Mouse (Mus musculus): ENCODE results near the gene Ndst2. TPM values are rescaled to one million over a fixed set of nuclear protein-coding genes. Genes with fewer than 3 reads are reported as not detected.

Ndst2 gene
- polyA plus RNA-seq, 1 experiment from 2014 or later: 35.6 TPM

- H3K27me3 ChIP-seq (ENCODE audit: insufficient read depth, low read length): no peaks in the 10 kb centered on the region
- ATAC-seq (ENCODE audit: insufficient read depth) (peak; percentile 35), DNase-seq (peak; percentile 40)
- no peaks in the 10 kb centered on the region for H3K9me3 ChIP-seq (ENCODE audit: low read depth, low read length)
- H3K36me3 ChIP-seq (ENCODE audit: insufficient read depth): peaks cover 31% of the 10 kb centered on the region
- no peak for TF ChIP-seq CTCF (IDR thresholded peaks at IDR 0.05; ENCODE audit: low read depth)
- WGBS: 5% methylated on average over 15 of the region's 15 CpGs
- peak overlapping the region; percentile 94 for H3K27ac ChIP-seq (ENCODE audit: low read depth)
- peak overlapping the region; percentile 93 for H3K9ac ChIP-seq
- H3K4me2 ChIP-seq: peak overlapping the region; percentile 74
- peaks cover 6% of the 10 kb centered on the region for H3K4me1 ChIP-seq (ENCODE audit: insufficient read depth)
- H3K4me3 ChIP-seq (ENCODE audit: low read depth, low read length): peak overlapping the region; percentile 84
Observed at GRCm38 (mm10) chr14:20702096-20702740, 32.1 kb downstream of the Ndst2 start.

- ATAC-seq (ENCODE audit: insufficient read depth) (no peak), DNase-seq (no peak)
- WGBS: 70% methylated on average over 8 of the region's 8 CpGs
- no peak for TF ChIP-seq CTCF (IDR thresholded peaks at IDR 0.05; ENCODE audit: low read depth)
- H3K27ac ChIP-seq (ENCODE audit: low read depth): peak overlapping the region; percentile 5; the same call in 1 of the 2 replicates
- no peaks in the 10 kb centered on the region for H3K27me3 ChIP-seq (ENCODE audit: insufficient read depth, low read length)
- H3K4me2 ChIP-seq: peak overlapping the region; percentile 74
- H3K9ac ChIP-seq: peak overlapping the region; percentile 93; the same call in 1 of the 2 replicates
- H3K4me1 ChIP-seq (ENCODE audit: insufficient read depth): peaks cover 10% of the 10 kb centered on the region
- H3K36me3 ChIP-seq (ENCODE audit: insufficient read depth): peaks cover 31% of the 10 kb centered on the region
- H3K4me3 ChIP-seq (ENCODE audit: low read depth, low read length): peak overlapping the region; percentile 84
- H3K9me3 ChIP-seq (ENCODE audit: low read depth, low read length): no peaks in the 10 kb centered on the region
Observed at GRCm38 (mm10) chr14:20701554-20701953, 32.8 kb downstream of the Ndst2 start.

- no peak for TF ChIP-seq CTCF (IDR thresholded peaks at IDR 0.05; ENCODE audit: low read depth)
Observed at GRCm38 (mm10) chr14:20700362-20700761, 34.0 kb downstream of the Ndst2 start.

GRCm38 (mm10) chr14:20698515-20698914 lies 35.8 kb downstream of the Ndst2 start:
- DNase-seq: no peak
- peaks cover 16% of the 10 kb centered on the region for H3K4me1 ChIP-seq (ENCODE audit: insufficient read depth)
- peaks cover 26% of the 10 kb centered on the region for H3K36me3 ChIP-seq (ENCODE audit: insufficient read depth)
- 0 out of 2 replicates have a peak overlapping the region, but pooled peaks have one; percentile 76 for H3K4me2 ChIP-seq
- H3K27me3 ChIP-seq (ENCODE audit: insufficient read depth, low read length): no peaks in the 10 kb centered on the region
- no peak for ATAC-seq (ENCODE audit: insufficient read depth)
- no peak overlapping the region for H3K27ac ChIP-seq (ENCODE audit: low read depth)
- H3K9ac ChIP-seq: no peak overlapping the region
- WGBS: 82% methylated on average over 2 of the region's 2 CpGs
- H3K4me3 ChIP-seq (ENCODE audit: low read depth, low read length): no peak overlapping the region
- H3K9me3 ChIP-seq (ENCODE audit: low read depth, low read length): no peaks in the 10 kb centered on the region
- TF ChIP-seq CTCF (IDR thresholded peaks at IDR 0.05; ENCODE audit: low read depth): no peak

More at GRCm38 (mm10) chr14:20700362-20700761, 34.0 kb downstream of the Ndst2 start:
- no peak overlapping the region for H3K4me3 ChIP-seq (ENCODE audit: low read depth, low read length)
- H3K27me3 ChIP-seq (ENCODE audit: insufficient read depth, low read length): no peaks in the 10 kb centered on the region
- 76% methylated on average over 3 of the region's 3 CpGs for WGBS
- no peak overlapping the region for H3K4me2 ChIP-seq
- H3K4me1 ChIP-seq (ENCODE audit: insufficient read depth): peaks cover 16% of the 10 kb centered on the region
- H3K9ac ChIP-seq: no peak overlapping the region
- ATAC-seq (ENCODE audit: insufficient read depth) (no peak), DNase-seq (no peak)
- peaks cover 28% of the 10 kb centered on the region for H3K36me3 ChIP-seq (ENCODE audit: insufficient read depth)
- no peak overlapping the region for H3K27ac ChIP-seq (ENCODE audit: low read depth)
- no peaks in the 10 kb centered on the region for H3K9me3 ChIP-seq (ENCODE audit: low read depth, low read length)

- 10% methylated on average over 1 of the region's 1 CpGs for WGBS
- Histone ChIP-seq H3K9ac (peak overlapping the region; percentile 90; the same call in 1 of the 2 replicates), H3K36me3 (ENCODE audit: insufficient read depth) (peaks cover 42% of the 10 kb centered on the region), H3K4me3 (ENCODE audit: low read depth, low read length) (peak overlapping the region; percentile 83), H3K4me1 (ENCODE audit: insufficient read depth) (peaks cover 16% of the 10 kb centered on the region), H3K27ac (ENCODE audit: low read depth) (no peak overlapping the region), H3K9me3 (ENCODE audit: low read depth, low read length) (no peaks in the 10 kb centered on the region), H3K27me3 (ENCODE audit: insufficient read depth, low read length) (no peaks in the 10 kb centered on the region), H3K4me2 (peak overlapping the region; percentile 76)
- no peak for ATAC-seq (ENCODE audit: insufficient read depth)
- TF ChIP-seq CTCF (IDR thresholded peaks at IDR 0.05; ENCODE audit: low read depth): peak; percentile 69
- peak; percentile 82 for DNase-seq
Observed at GRCm38 (mm10) chr14:20696986-20697385, 37.4 kb downstream of the Ndst2 start.

- Histone ChIP-seq H3K9ac (peak overlapping the region; percentile 90), H3K9me3 (ENCODE audit: low read depth, low read length) (no peaks in the 10 kb centered on the region), H3K27me3 (ENCODE audit: insufficient read depth, low read length) (no peaks in the 10 kb centered on the region), H3K36me3 (ENCODE audit: insufficient read depth) (peaks cover 52% of the 10 kb centered on the region), H3K4me1 (ENCODE audit: insufficient read depth) (peaks cover 10% of the 10 kb centered on the region; the same call in 1 of the 2 replicates), H3K4me3 (ENCODE audit: low read depth, low read length) (peak overlapping the region; percentile 83), H3K4me2 (peak overlapping the region; percentile 76), H3K27ac (ENCODE audit: low read depth) (peak overlapping the region; percentile 97)
- ATAC-seq (ENCODE audit: insufficient read depth) (no peak), DNase-seq (peak; percentile 19)
- WGBS: 11% methylated on average over 27 of the region's 27 CpGs
- no peak for TF ChIP-seq CTCF (IDR thresholded peaks at IDR 0.05; ENCODE audit: low read depth)
Observed at GRCm38 (mm10) chr14:20695761-20696520, 38.4 kb downstream of the Ndst2 start.
